Mouse (Mus musculus) heart, embryonic 14.5 days (tissue): Measurements from ENCODE around the gene Hoxb3. TPM values are rescaled to one million over a fixed set of nuclear protein-coding genes. Genes with fewer than 3 reads are reported as not detected.

Experiments
- ATAC-seq: fragments of 200-750 bp; cut with Nextera tagmentation; 2 replicates; pipeline ENCODE4 v1.8.0; 2017; ENCODE audit warnings: low read depth, moderate TSS enrichment; ENCODE audit not compliant: insufficient number of reproducible peaks, insufficient read depth, low FRiP score
- H3K27ac ChIP-seq, 2 experiments: fragments of 200-500 bp in 1 of 2; fragments of 300-500 bp in 1 of 2; sonication (generic) in 1 of 2; replicated peaks in 1 of 2; 2 replicates each; pipeline ENCODE4 v1.5.1; 2012 to 2014; ENCODE audit warnings: low read depth in 2 of 2, low read length in 2 of 2, control low read depth in 1 of 2, mild to moderate bottlenecking in 1 of 2, mixed read lengths in 1 of 2; ENCODE audit not compliant: control insufficient read depth in 1 of 2, insufficient read depth in 1 of 2
- H3K27me3 ChIP-seq: fragments of 300-500 bp; sonication (generic); 2 replicates; pipeline ENCODE4 v1.6.1; 2014; ENCODE audit warnings: mild to moderate bottlenecking, low read length, control low read depth; ENCODE audit not compliant: control insufficient read depth, insufficient read depth
- H3K36me3 ChIP-seq: fragments of 300-500 bp; sonication (generic); 2 replicates; pipeline ENCODE4 v1.6.1; 2014; ENCODE audit warnings: mild to moderate bottlenecking, control low read depth, low read length, mixed read lengths; ENCODE audit not compliant: control insufficient read depth, insufficient read depth
- H3K4me1 ChIP-seq, 2 experiments: fragments of 200-500 bp in 1 of 2; fragments of 300-500 bp in 1 of 2; sonication (generic) in 1 of 2; 2 replicates each; pipeline ENCODE4 v1.6.1; 2012 to 2014; ENCODE audit warnings: low read length in 2 of 2, control low read depth in 1 of 2, mixed read lengths in 1 of 2; ENCODE audit not compliant: control insufficient read depth in 2 of 2, insufficient read depth in 2 of 2
- H3K4me2 ChIP-seq: fragments of 300-500 bp; sonication (generic); 2 replicates; pipeline ENCODE4 v1.6.1; 2014; ENCODE audit warnings: mild to moderate bottlenecking, low read length
- H3K4me3 ChIP-seq, 2 experiments: fragments of 200-500 bp in 1 of 2; fragments of 300-500 bp in 1 of 2; sonication (generic) in 1 of 2; 2 replicates each; pipeline ENCODE4 v1.5.1; 2012 to 2014; ENCODE audit warnings: low read length in 2 of 2, mild to moderate bottlenecking in 2 of 2, control low read depth in 1 of 2, low read depth in 1 of 2, moderate library complexity in 1 of 2; ENCODE audit not compliant: control insufficient read depth in 1 of 2, insufficient read depth in 1 of 2
- H3K9ac ChIP-seq: fragments of 300-500 bp; sonication (generic); 2 replicates; pipeline ENCODE4 v1.6.1; 2014; ENCODE audit warnings: mild to moderate bottlenecking, low read length
- H3K9me3 ChIP-seq: fragments of 300-500 bp; sonication (generic); 2 replicates; pipeline ENCODE4 v1.6.1; 2016; ENCODE audit warnings: low read length, control low read depth; ENCODE audit not compliant: control insufficient read depth
- WGBS: fragments of 180-500 bp; shearing (Covaris S2); extraction: QIAGEN DNeasy Blood & Tissue Kit; methylation state at CpG from one replicate; pipeline ENCODE4 v1.1.7; 2014; 5-methylcytosine and 5-hydroxymethylcytosine counted together
- polyA plus RNA-seq: library from polyadenylated mRNA; unstranded; fragments of >200 nt; fragmentation: Nextera tagmentation; extraction: Ambion mirVana; gene quantifications from 2 replicates; pipeline ENCODE4 v1.2.1, GENCODE M21; 2014

Gene Hoxb3
- polyA plus RNA-seq, 1 experiment from 2014 or later, result 0.31 TPM

DNA sequence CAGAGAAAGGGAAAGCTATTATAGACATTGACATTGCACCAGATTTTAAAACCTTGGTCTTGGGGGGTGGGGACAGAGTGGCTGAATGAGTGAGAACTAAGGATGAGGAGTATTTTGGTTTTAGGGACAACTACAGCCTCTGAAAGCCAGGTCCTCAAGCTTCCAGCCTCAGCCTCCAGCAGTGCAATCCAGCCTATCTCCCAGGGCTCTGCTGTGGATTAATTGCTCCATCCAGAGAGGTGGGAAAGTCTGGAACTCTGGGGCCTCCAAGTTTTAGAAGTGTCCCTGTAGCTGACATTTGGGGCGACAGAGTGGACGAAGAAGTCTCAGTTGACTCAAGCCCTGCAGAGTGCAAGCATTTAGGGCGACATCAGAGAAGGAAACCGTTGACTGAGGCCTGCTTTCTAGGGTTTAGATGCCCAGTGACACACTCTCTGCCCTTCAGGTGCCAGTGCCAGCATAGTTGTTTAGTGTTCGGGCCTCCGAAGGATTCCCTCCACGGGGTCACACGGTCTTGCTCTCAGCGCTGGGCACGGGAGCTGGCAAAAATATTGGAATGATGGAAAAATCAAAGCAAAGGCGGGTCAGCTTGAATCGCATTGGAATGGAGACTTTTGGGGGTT, 9.2 kb upstream of the Hoxb3 start:
- 10% methylated on average over 12 of the region's 12 CpGs for WGBS
- Histone ChIP-seq H3K4me1 (0 out of 4 replicates have a peak, but pooled peaks cover 0 to 5% of the 10 kb centered on the region in 2 experiments), H3K9me3 (no peaks in the 10 kb centered on the region), H3K36me3 (no peaks in the 10 kb centered on the region), H3K9ac (no peak overlapping the region), H3K4me3 (no peak overlapping the region), H3K27ac (no peak overlapping the region), H3K4me2 (no peak overlapping the region; the same call in 1 of the 2 replicates), H3K27me3 (peaks cover 98% of the 10 kb centered on the region)
- no peak for ATAC-seq

DNA sequence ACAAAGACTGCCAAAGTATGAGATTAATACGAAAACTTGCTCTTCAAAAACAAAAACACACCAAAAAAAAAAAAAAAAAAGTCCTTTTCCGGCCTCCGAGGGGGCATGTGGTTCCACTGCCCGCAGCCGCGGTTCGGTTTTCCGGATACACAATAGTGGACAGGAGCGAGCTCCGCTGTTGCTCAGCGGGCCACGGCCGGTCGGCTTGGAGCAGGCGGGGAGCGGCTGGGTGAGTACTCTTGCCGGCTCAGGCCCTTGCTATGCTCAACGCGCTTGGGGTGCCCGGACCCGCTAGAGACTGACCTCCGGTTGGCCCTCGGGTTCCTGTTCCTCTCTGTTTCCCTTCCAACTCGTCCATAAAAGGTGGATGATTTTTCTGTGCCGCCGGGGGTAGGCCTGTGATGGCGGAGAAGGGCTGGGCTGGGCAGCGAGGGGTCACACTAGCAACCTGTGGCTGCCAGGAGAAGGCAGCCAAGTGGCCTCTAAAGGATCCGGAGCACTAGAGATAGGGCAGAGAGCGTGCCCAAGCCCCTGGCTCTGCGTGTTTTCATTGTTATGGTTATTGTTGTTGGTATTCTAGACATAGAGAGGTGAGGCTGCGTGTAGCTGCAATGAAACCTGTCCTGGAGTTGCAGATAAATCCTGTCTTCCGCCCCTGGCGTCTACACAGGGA, 8.3 kb upstream of the Hoxb3 start:
- WGBS, result 2% methylated on average over 34 of the region's 34 CpGs
- no peaks in the 10 kb centered on the region for H3K9me3 ChIP-seq
- H3K4me3 ChIP-seq, result peak overlapping the region; percentile 22 to 25; a peak in 3 of 4 replicates
- peak overlapping the region; percentile 35 for H3K4me2 ChIP-seq
- peaks cover 98% of the 10 kb centered on the region for H3K27me3 ChIP-seq
- no peak for ATAC-seq
- no peak overlapping the region for H3K27ac ChIP-seq
- no peaks in the 10 kb centered on the region for H3K36me3 ChIP-seq
- no peak overlapping the region; the same call in 1 of the 2 replicates for H3K9ac ChIP-seq
- H3K4me1 ChIP-seq, result 0 out of 4 replicates have a peak, but pooled peaks cover 0 to 7% of the 10 kb centered on the region in 2 experiments

- no peak for ATAC-seq
- H3K9ac ChIP-seq, result no peak overlapping the region
- 0 out of 4 replicates have a peak, but pooled peaks cover 2 to 7% of the 10 kb centered on the region in 2 experiments for H3K4me1 ChIP-seq
- H3K4me2 ChIP-seq, result peak overlapping the region; percentile 35; the same call in 1 of the 2 replicates
- no peaks in the 10 kb centered on the region for H3K9me3 ChIP-seq
- H3K36me3 ChIP-seq, result no peaks in the 10 kb centered on the region
- peak overlapping the region; percentile 22 to 25; a peak in 1 of 4 replicates for H3K4me3 ChIP-seq
- H3K27ac ChIP-seq, result no peak overlapping the region
- peaks cover 98% of the 10 kb centered on the region for H3K27me3 ChIP-seq
- 4% methylated on average over 5 of the region's 5 CpGs for WGBS
Measured at GRCm38 (mm10) chr11:96315344-96315681, 7.8 kb upstream of the Hoxb3 start.

DNA sequence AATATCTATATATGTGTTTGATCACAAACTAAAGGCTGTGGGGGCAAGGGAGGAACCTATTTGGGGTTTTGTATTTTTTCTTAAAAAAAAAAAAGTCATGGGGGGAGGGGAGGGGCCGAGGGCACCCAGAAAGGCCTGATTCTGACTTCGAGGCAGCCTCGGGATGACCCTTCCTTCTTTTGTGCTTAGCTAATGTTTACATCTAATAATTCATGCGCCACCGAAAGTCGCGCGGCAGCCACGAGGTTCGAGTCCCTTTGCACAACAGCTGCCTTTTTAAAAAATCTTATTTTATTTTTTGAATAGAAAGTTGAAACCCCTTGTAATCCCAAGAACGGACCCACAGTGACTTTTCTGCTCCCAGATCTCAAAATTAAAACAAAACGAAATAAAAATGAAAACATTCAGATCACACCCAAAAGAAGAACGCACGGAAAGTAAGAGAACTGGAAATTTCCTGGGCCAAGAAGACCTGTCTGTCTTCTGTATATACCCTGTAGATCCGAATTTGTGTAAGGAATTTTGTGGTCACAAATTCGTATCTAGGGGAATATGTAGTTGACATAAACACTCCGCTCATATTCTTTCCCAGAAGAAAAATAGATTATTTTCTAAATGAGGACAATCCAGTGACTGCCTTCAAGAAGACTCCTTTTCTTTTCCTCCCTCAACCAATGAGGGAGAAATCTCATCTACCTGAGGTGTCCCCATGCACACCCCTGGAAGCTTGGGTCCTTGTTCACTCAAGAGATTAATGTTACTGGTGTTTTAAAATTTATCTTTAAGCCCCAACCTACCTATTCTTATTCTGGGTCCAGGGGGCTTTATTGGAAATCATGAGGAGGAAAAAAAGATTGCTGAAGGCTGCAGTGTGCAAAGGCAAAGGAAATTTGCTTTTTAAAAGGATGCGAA, 6.2 kb upstream of the Hoxb3 start:
- Histone ChIP-seq H3K27ac (no peak overlapping the region), H3K9ac (no peak overlapping the region), H3K27me3 (peaks cover 98% of the 10 kb centered on the region), H3K9me3 (no peaks in the 10 kb centered on the region), H3K36me3 (no peaks in the 10 kb centered on the region), H3K4me3 (no peak overlapping the region), H3K4me1 (0 out of 4 replicates have a peak, but pooled peaks cover 2 to 7% of the 10 kb centered on the region in 2 experiments), H3K4me2 (no peak overlapping the region)
- WGBS, result 13% methylated on average over 18 of the region's 18 CpGs
- ATAC-seq, result no peak

DNA sequence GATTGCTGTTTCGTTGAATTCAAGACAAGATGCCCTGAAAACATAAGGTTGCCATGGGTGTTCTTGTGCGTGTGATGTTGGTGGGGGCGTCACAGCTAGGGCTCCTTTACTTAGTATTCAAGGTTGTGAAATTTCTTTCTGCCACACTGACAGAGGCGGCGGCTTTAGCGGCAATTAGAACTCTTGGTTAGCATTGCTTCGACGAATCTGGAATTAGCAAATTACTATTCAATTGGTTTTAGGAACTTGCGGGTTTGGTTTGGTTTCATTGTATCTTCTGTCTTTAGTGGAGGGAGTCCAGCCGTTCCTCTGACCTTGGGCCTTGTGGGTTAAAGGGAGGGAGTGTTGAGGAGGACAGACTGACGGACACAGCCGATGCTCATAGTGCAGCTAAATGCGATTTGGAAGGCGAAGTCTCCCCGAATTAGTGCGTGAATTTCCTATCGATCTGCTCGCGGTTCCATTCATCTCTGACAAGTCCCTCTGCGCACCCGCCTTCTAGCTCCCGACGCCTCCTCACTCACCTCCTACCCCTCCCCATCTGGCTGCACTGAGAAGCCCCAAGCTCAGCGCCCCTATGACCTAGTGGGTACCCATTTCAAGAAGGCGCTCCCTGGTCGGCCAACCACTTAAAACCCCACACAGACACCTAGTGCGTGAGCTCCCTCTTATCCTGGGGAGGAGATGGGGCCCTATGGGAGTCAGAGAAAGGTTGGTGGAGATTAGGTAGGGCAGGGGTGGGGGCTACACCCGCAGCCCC, 5.3 kb upstream of the Hoxb3 start, which contains the start of gene Hoxb4:
TSS of gene Hoxb4 (plus strand) at position 660 of the 760 bp plus-strand sequence.
- Histone ChIP-seq H3K4me2 (peak within 1 kb of the TSS; percentile 55), H3K4me1 (0 out of 4 replicates have a peak, but pooled peaks cover 2 to 7% of the 10 kb centered on the region in 2 experiments), H3K36me3 (no peaks in the 10 kb centered on the region), H3K9me3 (no peaks in the 10 kb centered on the region), H3K27ac (peak within 1 kb of the TSS in 1 of 2 experiments; percentile 57; a peak in 2 of 4 replicates), H3K9ac (peak within 1 kb of the TSS; percentile 66; the same call in 1 of the 2 replicates), H3K4me3 (peak within 1 kb of the TSS; percentile 39), H3K27me3 (peaks cover 98% of the 10 kb centered on the region)
- 3% methylated on average over 28 of the region's 28 CpGs for WGBS
- 0 out of 2 replicates have a peak, but pooled peaks have one; percentile 42 for ATAC-seq

- Histone ChIP-seq H3K4me1 (0 out of 4 replicates have a peak, but pooled peaks cover 2 to 7% of the 10 kb centered on the region in 2 experiments), H3K27ac (peak overlapping the region in 1 of 2 experiments; percentile 57; a peak in 2 of 4 replicates), H3K27me3 (peaks cover 98% of the 10 kb centered on the region), H3K4me2 (peak overlapping the region; percentile 55), H3K9me3 (no peaks in the 10 kb centered on the region), H3K9ac (peak overlapping the region; percentile 66; the same call in 1 of the 2 replicates), H3K36me3 (no peaks in the 10 kb centered on the region), H3K4me3 (peak overlapping the region; percentile 39)
- under 1% methylated on average over 41 of the region's 45 CpGs for WGBS
- ATAC-seq, result peak; percentile 41; the same call in 1 of the 2 replicates
Measured at GRCm38 (mm10) chr11:96318368-96319070, 4.6 kb upstream of the Hoxb3 start.
